Mouse (Mus musculus) lung, embryonic 16.5 days (tissue): Measurements from ENCODE around the gene Cfap126. TPM values are rescaled to one million over a fixed set of nuclear protein-coding genes. Genes with fewer than 3 reads are reported as not detected.
"Not testable (repeated sequence)": the region's sequence is repeated elsewhere in the genome, so short reads cannot be mapped to it uniquely, and the experiment has no call there.

Experiments
- ATAC-seq: fragments of 200-750 bp; cut with Nextera tagmentation; 2 replicates; pipeline ENCODE4 v1.8.0; 2017; ENCODE audit warnings: low read depth, mild to moderate bottlenecking, moderate library complexity
- H3K27ac ChIP-seq: fragments of 300-500 bp; sonication (generic); 2 replicates; pipeline ENCODE4 v1.5.1; 2014; ENCODE audit warnings: mild to moderate bottlenecking, control low read depth, low read length
- H3K27me3 ChIP-seq: fragments of 300-500 bp; sonication (generic); 2 replicates; pipeline ENCODE4 v1.6.1; 2014; ENCODE audit warnings: low read depth, low read length, mixed read lengths; ENCODE audit not compliant: control insufficient read depth, insufficient read depth
- H3K36me3 ChIP-seq: fragments of 300-500 bp; sonication (generic); 2 replicates; pipeline ENCODE4 v1.6.1; 2014; ENCODE audit warnings: low read length; ENCODE audit not compliant: control insufficient read depth, insufficient read depth
- H3K4me1 ChIP-seq: fragments of 300-500 bp; sonication (generic); replicated peaks from 2 replicates; pipeline ENCODE4 v1.6.1; 2014; ENCODE audit warnings: low read length, mixed read lengths; ENCODE audit not compliant: control insufficient read depth, insufficient read depth
- H3K4me2 ChIP-seq: fragments of 300-500 bp; sonication (generic); 2 replicates; pipeline ENCODE4 v1.6.1; 2014; ENCODE audit warnings: low read depth, low read length, control low read depth
- H3K4me3 ChIP-seq: fragments of 300-500 bp; sonication (generic); 2 replicates; pipeline ENCODE4 v1.5.1; 2014; ENCODE audit warnings: mild to moderate bottlenecking, low read length, control low read depth
- H3K9ac ChIP-seq: fragments of 300-500 bp; sonication (generic); 2 replicates; pipeline ENCODE4 v1.6.1; 2014; ENCODE audit warnings: low read length, control low read depth
- H3K9me3 ChIP-seq: fragments of 300-500 bp; sonication (generic); 2 replicates; pipeline ENCODE4 v1.6.1; 2016; ENCODE audit warnings: low read length; ENCODE audit not compliant: control insufficient read depth
- WGBS: fragments of 180-500 bp; shearing (Covaris S2); extraction: QIAGEN DNeasy Blood & Tissue Kit; methylation state at CpG from one replicate; pipeline ENCODE4 v1.1.7; 2014; 5-methylcytosine and 5-hydroxymethylcytosine counted together
- polyA plus RNA-seq: library from polyadenylated mRNA; unstranded; fragments of >200 nt; fragmentation: Nextera tagmentation; extraction: Ambion mirVana; gene quantifications from 2 replicates; pipeline ENCODE4 v1.2.1, GENCODE M21; 2015

Cfap126 gene
- polyA plus RNA-seq, 1 experiment from 2014 or later, result 15.7 TPM

DNA sequence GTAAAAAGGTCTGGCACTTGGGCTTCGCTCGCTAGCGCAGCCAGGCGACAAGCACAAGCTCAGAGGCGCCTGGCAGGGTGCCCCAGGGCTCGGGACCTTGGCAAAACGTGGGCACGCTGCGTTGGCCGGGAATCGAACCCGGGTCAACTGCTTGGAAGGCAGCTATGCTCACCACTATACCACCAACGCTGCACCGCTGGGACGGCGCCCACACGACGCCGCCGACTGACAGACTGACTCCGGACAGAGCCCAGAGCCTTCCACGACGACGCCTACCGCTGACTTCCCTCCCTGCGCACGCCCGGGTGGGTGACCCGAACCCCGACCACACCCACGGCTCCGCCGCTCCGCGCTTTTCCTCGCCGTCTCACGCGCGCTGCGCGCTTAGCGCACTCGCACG, 41.5 kb upstream of the Cfap126 start:
- no CpG with 5 or more reads among the region's 45 CpGs for WGBS

DNA sequence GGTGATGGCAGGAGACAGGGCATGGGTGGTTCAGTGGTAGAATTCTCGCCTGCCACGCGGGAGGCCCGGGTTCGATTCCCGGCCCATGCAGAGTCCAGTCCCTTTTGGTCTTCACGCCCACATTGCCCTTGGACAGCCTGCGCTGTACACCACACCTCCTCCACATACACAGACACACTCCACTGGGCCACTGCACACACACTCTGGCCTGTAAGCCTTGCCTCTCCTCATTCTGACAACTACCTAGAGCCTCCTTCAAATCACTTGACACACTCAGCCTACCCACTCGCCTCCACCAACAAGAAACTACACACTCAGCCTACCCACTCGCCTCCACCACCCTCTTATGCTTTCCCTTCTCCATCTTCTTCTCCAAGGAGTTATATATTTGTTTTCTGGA, 39.4 kb upstream of the Cfap126 start:
- H3K27ac ChIP-seq, H3K36me3 ChIP-seq, H3K4me2 ChIP-seq, H3K9ac ChIP-seq, H3K9me3 ChIP-seq, H3K4me1 ChIP-seq, H3K4me3 ChIP-seq: not testable (repeated sequence)
- H3K27me3 ChIP-seq, result peaks cover 26% of the 10 kb centered on the region
- 12% methylated on average over 4 of the region's 10 CpGs for WGBS
- peak; percentile 18 for ATAC-seq

More for the DNA sequence above, 41.5 kb upstream of the Cfap126 start:
- H3K9me3 ChIP-seq, H3K27ac ChIP-seq, H3K4me2 ChIP-seq, H3K36me3 ChIP-seq, H3K9ac ChIP-seq, H3K4me3 ChIP-seq, H3K4me1 ChIP-seq: not testable (repeated sequence)
- peaks cover 20% of the 10 kb centered on the region for H3K27me3 ChIP-seq
- ATAC-seq, result peak; percentile 64

DNA sequence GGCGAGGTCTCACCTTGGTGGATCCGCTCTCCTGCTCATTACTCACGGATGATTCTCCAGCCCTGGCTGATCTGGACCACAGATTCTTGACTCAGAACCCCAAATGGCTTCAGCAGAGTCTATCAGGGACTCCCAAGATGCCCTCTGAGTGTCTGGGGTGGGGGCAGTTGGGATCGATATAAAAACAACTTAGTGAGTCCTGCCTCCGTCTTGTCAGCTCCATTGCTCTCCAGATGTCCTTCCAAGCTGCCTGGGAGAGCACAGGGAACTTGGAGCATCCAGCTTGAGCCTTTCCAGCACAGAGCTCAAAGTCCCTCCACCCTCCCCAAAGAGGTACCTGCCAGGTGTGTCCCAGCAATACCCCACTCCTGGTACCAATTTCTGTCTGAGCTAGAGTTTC, 37.5 kb upstream of the Cfap126 start:
- H3K27ac ChIP-seq, ATAC-seq, H3K9me3 ChIP-seq, H3K4me1 ChIP-seq, H3K4me3 ChIP-seq, H3K9ac ChIP-seq, H3K4me2 ChIP-seq, H3K36me3 ChIP-seq: not testable (repeated sequence)
- H3K27me3 ChIP-seq, result peaks cover 19% of the 10 kb centered on the region
- 65% methylated on average over 2 of the region's 5 CpGs for WGBS

DNA sequence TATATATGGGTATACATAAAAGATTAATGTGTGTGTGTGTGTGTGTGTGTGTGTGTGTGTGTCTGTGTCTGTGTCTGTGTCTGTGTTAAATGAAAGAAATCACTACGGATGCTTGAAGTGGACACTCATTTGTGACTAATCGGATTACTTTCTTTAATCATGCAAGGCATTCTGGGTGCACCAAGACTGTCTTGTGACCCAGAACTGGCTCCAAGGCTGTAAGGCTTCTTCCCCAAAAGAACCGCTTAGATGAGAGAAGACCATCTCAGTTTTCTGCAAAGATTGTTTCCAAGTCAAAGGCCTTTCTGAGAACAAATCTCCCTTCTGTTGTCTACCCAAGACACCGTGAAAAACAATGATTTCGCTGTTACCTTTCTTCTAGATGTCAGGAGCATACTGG, 36.5 kb upstream of the Cfap126 start:
- not testable (repeated sequence) for H3K4me1 ChIP-seq, H3K27ac ChIP-seq, H3K9me3 ChIP-seq, H3K4me2 ChIP-seq, ATAC-seq, H3K4me3 ChIP-seq, H3K36me3 ChIP-seq, H3K9ac ChIP-seq
- peaks cover 22% of the 10 kb centered on the region for H3K27me3 ChIP-seq
- WGBS, result 34% methylated on average over 5 of the region's 5 CpGs

DNA sequence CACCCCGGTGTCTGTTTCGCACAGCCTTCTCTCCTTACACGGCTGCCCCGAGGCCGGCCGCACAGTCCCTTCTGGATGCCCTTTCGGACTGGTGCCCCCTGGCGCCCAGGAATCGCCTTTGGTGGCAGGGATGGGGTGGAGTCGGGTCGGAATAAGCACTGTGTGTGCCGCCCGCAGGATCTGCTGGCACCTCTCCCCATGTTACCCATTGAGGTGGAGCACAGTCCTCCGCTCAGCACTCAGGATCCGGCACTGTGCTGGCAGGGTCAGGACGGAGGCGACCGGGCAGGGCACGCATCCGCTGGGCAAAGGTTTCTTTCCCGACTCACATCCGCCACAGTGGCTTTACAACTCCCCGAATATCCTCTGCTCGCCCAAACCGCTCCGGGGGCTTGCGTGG, 35.8 kb upstream of the Cfap126 start:
- not testable (repeated sequence) for H3K36me3 ChIP-seq, H3K4me3 ChIP-seq, H3K9me3 ChIP-seq, H3K9ac ChIP-seq, H3K4me1 ChIP-seq, H3K27ac ChIP-seq
- H3K27me3 ChIP-seq, result peaks cover 22% of the 10 kb centered on the region
- peak overlapping the region; percentile 38 for H3K4me2 ChIP-seq
- peak; percentile 30 for ATAC-seq
- WGBS, result under 1% methylated on average over 13 of the region's 27 CpGs

DNA sequence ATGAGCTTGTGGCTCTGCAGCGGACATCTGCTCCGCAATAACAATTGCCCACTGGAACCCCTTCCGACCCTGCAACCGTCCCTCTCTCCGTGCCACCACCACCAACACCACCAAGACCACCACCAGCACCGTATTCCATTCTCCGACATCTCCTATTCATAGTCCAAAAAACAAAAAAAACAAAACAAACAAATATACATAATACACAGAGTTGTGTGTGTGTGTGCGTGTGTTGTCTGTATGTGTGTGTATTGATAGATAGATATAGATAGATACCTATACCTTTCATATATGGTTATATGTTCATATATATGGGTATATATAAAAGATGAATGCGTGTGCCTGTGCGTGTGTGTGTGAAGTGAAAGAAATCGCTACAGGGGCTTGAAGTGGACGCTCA, 35.3 kb upstream of the Cfap126 start:
- not testable (repeated sequence) for H3K4me1 ChIP-seq, H3K9me3 ChIP-seq, H3K27ac ChIP-seq, H3K36me3 ChIP-seq, H3K9ac ChIP-seq, ATAC-seq
- WGBS, result 20% methylated on average over 11 of the region's 12 CpGs
- peaks cover 22% of the 10 kb centered on the region for H3K27me3 ChIP-seq
- peak overlapping the region; percentile 35 for H3K4me2 ChIP-seq
- H3K4me3 ChIP-seq, result peak overlapping the region; percentile 15; the same call in 1 of the 2 replicates

DNA sequence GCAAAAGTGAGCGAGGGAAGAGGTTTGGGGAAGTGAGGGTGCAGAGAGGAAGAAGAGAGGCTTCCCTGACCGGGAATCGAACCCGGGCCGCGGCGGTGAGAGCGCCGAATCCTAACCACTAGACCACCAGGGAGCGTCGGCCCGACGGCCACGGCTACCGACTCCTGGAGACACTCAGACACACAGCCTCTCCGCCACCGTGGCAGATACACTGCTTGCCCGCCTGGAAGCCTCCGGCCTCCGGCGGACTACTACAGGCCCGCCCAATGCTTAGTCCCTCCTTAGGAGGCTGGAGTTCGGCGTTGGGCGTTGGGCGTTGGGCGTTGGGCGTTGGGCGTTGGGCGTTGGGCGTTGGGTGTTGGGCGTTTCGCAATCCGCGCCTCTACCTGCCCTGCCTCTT, 34.4 kb upstream of the Cfap126 start:
- WGBS, result 0% methylated on average over 1 of the region's 35 CpGs
- H3K27ac ChIP-seq, H3K9ac ChIP-seq, H3K9me3 ChIP-seq, H3K36me3 ChIP-seq, H3K4me2 ChIP-seq, H3K4me1 ChIP-seq, H3K4me3 ChIP-seq: not testable (repeated sequence)
- ATAC-seq, result peak; percentile 72
- H3K27me3 ChIP-seq, result peaks cover 16% of the 10 kb centered on the region

DNA sequence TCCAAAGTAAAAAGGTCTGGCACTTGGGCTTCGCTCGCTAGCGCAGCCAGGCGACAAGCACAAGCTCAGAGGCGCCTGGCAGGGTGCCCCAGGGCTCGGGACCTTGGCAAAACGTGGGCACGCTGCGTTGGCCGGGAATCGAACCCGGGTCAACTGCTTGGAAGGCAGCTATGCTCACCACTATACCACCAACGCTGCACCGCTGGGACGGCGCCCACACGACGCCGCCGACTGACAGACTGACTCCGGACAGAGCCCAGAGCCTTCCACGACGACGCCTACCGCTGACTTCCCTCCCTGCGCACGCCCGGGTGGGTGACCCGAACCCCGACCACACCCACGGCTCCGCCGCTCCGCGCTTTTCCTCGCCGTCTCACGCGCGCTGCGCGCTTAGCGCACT, 33.9 kb upstream of the Cfap126 start:
- peaks cover 15% of the 10 kb centered on the region for H3K27me3 ChIP-seq
- ATAC-seq, result peak; percentile 59
- not testable (repeated sequence) for H3K4me1 ChIP-seq, H3K9me3 ChIP-seq, H3K27ac ChIP-seq, H3K4me3 ChIP-seq, H3K9ac ChIP-seq, H3K36me3 ChIP-seq, H3K4me2 ChIP-seq
- WGBS, result no CpG with 5 or more reads among the region's 43 CpGs

DNA sequence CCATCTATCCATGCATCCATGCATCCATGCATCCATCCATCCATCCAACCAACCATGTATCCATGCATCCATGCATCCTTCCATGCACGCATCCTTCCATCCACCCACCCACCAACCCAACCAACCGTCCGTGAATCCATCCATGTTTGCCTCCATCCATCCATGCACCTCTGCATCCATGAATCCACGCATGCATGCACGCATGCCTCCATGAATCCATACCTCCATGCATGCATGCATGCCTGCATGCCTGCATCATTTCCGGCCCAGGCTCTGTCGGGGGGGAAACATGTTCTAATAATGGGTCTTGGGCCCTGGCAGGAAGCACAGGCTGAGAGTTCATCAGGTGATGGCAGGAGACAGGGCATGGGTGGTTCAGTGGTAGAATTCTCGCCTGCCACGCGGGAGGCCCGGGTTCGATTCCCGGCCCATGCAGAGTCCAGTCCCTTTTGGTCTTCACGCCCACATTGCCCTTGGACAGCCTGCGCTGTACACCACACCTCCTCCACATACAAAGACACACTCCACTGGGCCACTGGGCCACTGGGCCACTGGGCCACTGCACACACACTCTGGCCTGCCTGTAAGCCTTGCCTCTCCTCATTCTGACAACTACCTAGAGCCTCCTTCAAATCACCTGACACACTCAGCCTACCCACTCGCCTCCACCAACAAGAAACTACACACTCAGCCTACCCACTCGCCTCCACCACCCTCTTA, 32.0 kb upstream of the Cfap126 start:
- ATAC-seq, result peak; percentile 5
- H3K4me3 ChIP-seq, H3K4me2 ChIP-seq, H3K27ac ChIP-seq, H3K9me3 ChIP-seq, H3K4me1 ChIP-seq, H3K9ac ChIP-seq, H3K36me3 ChIP-seq: not testable (repeated sequence)
- WGBS, result 39% methylated on average over 9 of the region's 17 CpGs
- H3K27me3 ChIP-seq, result peaks cover 22% of the 10 kb centered on the region

DNA sequence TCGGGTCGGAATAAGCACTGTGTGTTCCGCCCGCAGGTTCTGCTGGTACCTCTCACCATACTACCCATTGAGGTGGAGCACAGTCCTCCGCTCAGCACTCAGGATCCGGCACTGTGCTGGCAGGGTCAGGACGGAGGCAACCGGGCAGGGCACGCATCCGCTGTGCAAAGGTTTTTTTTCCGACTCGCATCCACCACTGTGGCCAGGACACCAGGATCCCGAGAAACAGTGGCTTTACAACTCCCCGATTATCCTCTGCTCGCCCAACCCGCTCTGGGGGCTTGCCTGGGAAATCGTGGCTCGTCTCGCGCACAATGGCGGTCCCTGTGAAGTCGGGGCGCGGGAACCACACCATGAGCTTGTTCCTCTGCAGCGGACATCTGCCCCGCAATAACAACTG, 28.0 kb upstream of the Cfap126 start:
- Histone ChIP-seq H3K9me3 (no peaks in the 10 kb centered on the region), H3K4me2 (peak overlapping the region; percentile 79), H3K27ac (no peak overlapping the region), H3K4me3 (peak overlapping the region; percentile 54), H3K9ac (peak overlapping the region; percentile 57), H3K4me1 (peaks cover 2% of the 10 kb centered on the region; the same call in 1 of the 2 replicates), H3K27me3 (peaks cover 11% of the 10 kb centered on the region), H3K36me3 (no peaks in the 10 kb centered on the region)
- WGBS, result 0% methylated on average over 26 of the region's 26 CpGs
- no peak for ATAC-seq
